Mouse (Mus musculus): ENCODE results near the gene Haus8.
"Not testable (repeated sequence)": the region's sequence is repeated elsewhere in the genome, so short reads cannot be mapped to it uniquely, and the experiment has no call there.

DNA sequence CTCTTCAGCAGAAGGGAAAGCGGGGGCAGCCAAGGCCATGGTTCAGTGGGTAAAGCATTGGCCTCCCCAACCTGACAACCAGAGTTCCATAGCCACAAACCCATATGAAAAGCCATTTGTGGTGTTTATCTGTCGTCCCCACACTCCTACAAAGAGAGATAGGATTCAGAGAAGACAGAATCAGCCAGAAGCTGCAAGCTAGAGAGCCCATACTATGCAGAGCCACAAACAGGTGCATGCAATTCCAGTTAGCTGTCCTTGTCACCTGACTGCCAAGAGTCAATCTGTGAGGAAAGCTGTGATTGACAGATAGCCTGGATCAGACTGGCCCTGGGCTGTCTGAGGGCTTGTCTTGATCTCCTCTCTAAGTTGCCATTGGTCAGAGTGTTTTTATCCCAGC is 47.0 kb upstream of the Haus8 start:
- not testable (repeated sequence) for TF ChIP-seq CTCF (IDR thresholded peaks at IDR 0.05; ENCODE audit: extremely low read depth, insufficient read depth, insufficient read length, insufficient replicate concordance); POLR2A (IDR thresholded peaks at IDR 0.05; ENCODE audit: low read depth, low read length)
